Mouse (Mus musculus): Measurements from ENCODE around the gene Hsd17b14.
"Not testable (repeated sequence)": the region's sequence is repeated elsewhere in the genome, so short reads cannot be mapped to it uniquely, and the experiment has no call there.

The Hsd17b14 gene

GRCm38 (mm10) chr7:45554744-45555143, at the start of gene Hsd17b14:
Gene Hsd17b14 (plus strand): TSS chr7:45554893.
- no peak for DNase-seq (ENCODE audit: low spot score in 2 of 2)

GRCm38 (mm10) chr7:45507583-45507982, 47.1 kb upstream of the Hsd17b14 start:
- DNase-seq (ENCODE audit: low spot score in 2 of 2) = no peak

- DNase-seq (ENCODE audit: low spot score in 2 of 2) = no peak
Observed at GRCm38 (mm10) chr7:45508561-45508960, 46.1 kb upstream of the Hsd17b14 start.

- no peak for DNase-seq (ENCODE audit: low spot score in 2 of 2)
Observed at GRCm38 (mm10) chr7:45509181-45509882, 45.4 kb upstream of the Hsd17b14 start.

- peak; percentile 93 to 96 for DNase-seq (ENCODE audit: low spot score in 2 of 2)
Observed at GRCm38 (mm10) chr7:45509912-45510787, 44.5 kb upstream of the Hsd17b14 start, which contains the start of gene Nucb1. Gene Nucb1 (minus strand): TSS chr7:45510406.

- no peak for DNase-seq (ENCODE audit: low spot score in 2 of 2)
Observed at GRCm38 (mm10) chr7:45514411-45514810, 40.3 kb upstream of the Hsd17b14 start.

- no peak for DNase-seq (ENCODE audit: low spot score in 2 of 2)
Observed at GRCm38 (mm10) chr7:45515436-45515835, 39.3 kb upstream of the Hsd17b14 start.

- DNase-seq (ENCODE audit: low spot score in 2 of 2) = not testable (repeated sequence)
Observed at GRCm38 (mm10) chr7:45516846-45517245, 37.8 kb upstream of the Hsd17b14 start.

- no peak for DNase-seq (ENCODE audit: low spot score in 2 of 2)
Observed at GRCm38 (mm10) chr7:45518618-45519017, 36.1 kb upstream of the Hsd17b14 start.

- no peak for DNase-seq (ENCODE audit: low spot score in 2 of 2)
Observed at GRCm38 (mm10) chr7:45519345-45520120, 35.2 kb upstream of the Hsd17b14 start.

- DNase-seq (ENCODE audit: low spot score in 2 of 2) = no peak
Observed at GRCm38 (mm10) chr7:45520605-45521004, 34.1 kb upstream of the Hsd17b14 start.

GRCm38 (mm10) chr7:45521728-45522184, 32.9 kb upstream of the Hsd17b14 start:
- DNase-seq (ENCODE audit: low spot score in 2 of 2) = peak; percentile 88 to 90

GRCm38 (mm10) chr7:45522194-45522752, 32.4 kb upstream of the Hsd17b14 start:
- DNase-seq (ENCODE audit: low spot score in 2 of 2) = no peak

- no peak for DNase-seq (ENCODE audit: low spot score in 2 of 2)
Observed at GRCm38 (mm10) chr7:45522957-45523676, 31.6 kb upstream of the Hsd17b14 start.

- DNase-seq (ENCODE audit: low spot score in 2 of 2) = no peak
Observed at GRCm38 (mm10) chr7:45523678-45524170, 31.0 kb upstream of the Hsd17b14 start.

- peak; percentile 67 to 70 for DNase-seq (ENCODE audit: low spot score in 2 of 2)
Observed at GRCm38 (mm10) chr7:45524841-45525621, 29.7 kb upstream of the Hsd17b14 start.

- peak; percentile 95 to 97 for DNase-seq (ENCODE audit: low spot score in 2 of 2)
Observed at GRCm38 (mm10) chr7:45525809-45526473, 28.8 kb upstream of the Hsd17b14 start, which contains the start of the genes Ppp1r15a and Plekha4. Gene Ppp1r15a (minus strand): TSS chr7:45526268. Gene Plekha4 (plus strand): TSS chr7:45526330.

- DNase-seq (ENCODE audit: low spot score in 2 of 2) = peak in 1 of 2 experiments; percentile 43
Observed at GRCm38 (mm10) chr7:45526474-45527120, 28.1 kb upstream of the Hsd17b14 start.

GRCm38 (mm10) chr7:45527169-45527568, 27.5 kb upstream of the Hsd17b14 start:
- not testable (repeated sequence) for DNase-seq (ENCODE audit: low spot score in 2 of 2)
